Mouse (Mus musculus) left cerebral cortex, adult 8-10 months (tissue): ENCODE results near the gene Fgf10. TPM values are rescaled to one million over a fixed set of nuclear protein-coding genes. Genes with fewer than 3 reads are reported as not detected.

Experiments
- DNase-seq, 2 experiments: peaks; one replicate each; pipeline ENCODE4 v3.0.0; 2022; ENCODE audit warnings: low spot score in 2 of 2
- total RNA-seq, 4 experiments: library from RNA; stranded (reverse); gene quantifications; 2 replicates each; pipeline ENCODE4 v1.2.4; 2022

The Fgf10 gene
- total RNA-seq, 4 experiments from 2014 or later: 3.3 to 5.0 (median 3.8) TPM

DNA sequence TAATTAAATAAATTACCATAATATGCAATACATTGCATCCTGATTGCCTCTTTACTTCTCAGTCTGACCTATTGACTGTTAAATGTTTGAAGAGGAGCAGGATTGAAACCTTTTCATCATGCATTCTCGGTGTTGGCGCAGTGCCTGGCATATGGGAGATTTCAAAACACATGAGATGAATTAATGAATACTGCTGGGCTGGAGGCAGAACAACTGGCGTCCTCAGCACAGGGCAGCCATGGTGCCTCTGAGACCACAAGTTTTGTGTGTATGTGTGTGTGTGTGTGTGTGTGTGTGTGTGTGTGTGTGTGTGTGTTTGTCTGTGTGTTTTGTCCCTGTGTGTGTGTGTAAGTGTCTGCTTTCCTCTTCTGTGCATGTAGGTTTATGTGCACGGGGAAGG is 165.5 kb downstream of the Fgf10 start:
- DNase-seq: no peak
